Comparison of ENCODE assay signal across 8 mouse cellular contexts in the genomic region with DNA sequence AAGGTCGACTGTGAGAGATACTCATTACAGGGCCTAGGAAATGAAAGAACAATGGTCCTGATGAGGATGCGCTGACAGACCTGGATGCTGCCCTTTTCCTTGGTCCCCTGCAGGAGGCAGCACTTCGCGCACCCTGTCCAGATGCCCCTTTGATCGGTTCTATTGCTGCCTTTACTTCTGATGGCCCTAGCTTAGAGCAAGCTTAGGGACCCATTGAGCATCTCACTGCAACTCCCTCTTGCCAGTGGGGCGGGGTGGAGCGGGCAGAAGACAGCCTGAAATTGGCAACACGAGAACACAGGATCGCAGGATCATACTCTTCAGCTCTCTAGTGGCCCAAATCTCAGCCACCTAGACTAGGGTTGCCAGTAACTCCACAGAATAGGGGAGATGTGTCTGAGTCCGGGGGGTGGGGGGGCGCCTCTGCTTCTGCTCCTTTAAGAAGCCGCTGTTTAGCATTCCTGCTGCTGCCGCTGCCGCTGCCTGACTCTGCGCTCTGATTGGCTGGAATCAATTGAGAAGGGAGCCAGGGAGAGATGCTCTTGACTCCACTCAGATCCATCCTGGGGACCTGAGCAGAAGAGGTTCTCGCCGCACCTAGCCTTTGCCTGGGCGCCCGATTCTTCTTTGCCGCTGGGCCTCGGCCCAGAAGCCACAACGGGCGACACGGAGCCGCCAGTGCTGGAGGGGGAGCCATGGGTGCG. TPM values are rescaled to one million over a fixed set of nuclear protein-coding genes. Genes with fewer than 3 reads are reported as not detected.
DNase-seq lines count a peak whose midpoint lies in the region; ATAC-seq and TF ChIP-seq lines count a peak whose summit lies in the region.

A gene (plus strand): TSS at position 542 of the 704 bp plus-strand sequence.

- no peaks in the 10 kb centered on the region for H3K27me3 ChIP-seq in liver, adult 2 months (ENCODE audit: control insufficient read depth, insufficient read depth, low read length)
- no peaks in the 10 kb centered on the region for H3K27me3 ChIP-seq in forebrain, embryonic 16.5 days (replicated peaks; ENCODE audit: control insufficient read depth, insufficient read depth, low read length)
- H3K27me3 ChIP-seq in hindbrain, embryonic 16.5 days (replicated peaks; ENCODE audit: control insufficient read depth, insufficient read depth, low read length), result no peaks in the 10 kb centered on the region
- peaks cover 65% of the 10 kb centered on the region for H3K27me3 ChIP-seq in limb, embryonic 10.5 days (ENCODE audit: low read depth, poor library complexity, severe bottlenecking)

- H3K4me2 ChIP-seq in forebrain, embryonic 16.5 days (ENCODE audit: low read length), result peak within 1 kb of the TSS; percentile 58
- H3K4me2 ChIP-seq in hindbrain, embryonic 16.5 days (ENCODE audit: low read length), result peak within 1 kb of the TSS; percentile 57

- 2% methylated on average over 25 of the region's 26 CpGs for WGBS in liver, adult 2 months
- 12% methylated on average over 23 of the region's 26 CpGs for WGBS in forebrain, embryonic 16.5 days
- 17% methylated on average over 24 of the region's 26 CpGs for WGBS in hindbrain, embryonic 16.5 days
- WGBS in limb, embryonic 10.5 days, result 20% methylated on average over 24 of the region's 26 CpGs

- ATAC-seq in forebrain, embryonic 16.5 days, result peak; percentile 92
- peak; percentile 91 for ATAC-seq in hindbrain, embryonic 16.5 days
- 0 out of 2 replicates have a peak, but pooled peaks have one; percentile 17 for ATAC-seq in monocyte, adult 5-6 weeks (replicated peaks; ENCODE audit: insufficient number of reproducible peaks, low FRiP score, low TSS enrichment, poor library complexity, severe bottlenecking)

- no peaks in the 10 kb centered on the region for H3K9me3 ChIP-seq in forebrain, embryonic 16.5 days (ENCODE audit: control insufficient read depth, low read length)
- H3K9me3 ChIP-seq in hindbrain, embryonic 16.5 days (ENCODE audit: control insufficient read depth, low read length), result no peaks in the 10 kb centered on the region
- H3K9me3 ChIP-seq in limb, embryonic 10.5 days (replicated peaks), result no peaks in the 10 kb centered on the region

- H3K36me3 ChIP-seq in liver, adult 2 months (ENCODE audit: control insufficient read depth, insufficient read depth, low read length), result no peaks in the 10 kb centered on the region
- H3K36me3 ChIP-seq in forebrain, embryonic 16.5 days (ENCODE audit: control insufficient read depth, insufficient read depth), result no peaks in the 10 kb centered on the region
- H3K36me3 ChIP-seq in hindbrain, embryonic 16.5 days (ENCODE audit: control insufficient read depth, insufficient read depth, low read length), result no peaks in the 10 kb centered on the region
- H3K36me3 ChIP-seq in limb, embryonic 10.5 days, result no peaks in the 10 kb centered on the region

- no peaks in the 10 kb centered on the region for H3K79me2 ChIP-seq in liver, adult 2 months (ENCODE audit: control insufficient read depth, insufficient read depth, low read length)

- peak within 1 kb of the TSS; percentile 17; the same call in 1 of the 2 replicates for H3K4me3 ChIP-seq in liver, adult 2 months (ENCODE audit: insufficient read depth, low read depth, low read length)
- H3K4me3 ChIP-seq in forebrain, embryonic 16.5 days (replicated peaks; ENCODE audit: low read length), result peak within 1 kb of the TSS; percentile 71
- H3K4me3 ChIP-seq in hindbrain, embryonic 16.5 days (ENCODE audit: low read length), result peak within 1 kb of the TSS; percentile 66
- H3K4me3 ChIP-seq in limb, embryonic 10.5 days, result peak within 1 kb of the TSS; percentile 60

- no peak for TF ChIP-seq POLR2A in liver, adult 2 months (IDR thresholded peaks at IDR 0.05; ENCODE audit: extremely low read depth, insufficient read depth, low read length)

- DNase-seq in liver, adult 2 months (ENCODE audit: extremely low read depth, low read depth, low spot score), result no peak
- no peak for DNase-seq in liver
- DNase-seq in cerebellum, adult 11-12 months, result peak; percentile 76
- DNase-seq in limb, embryonic 10.5 days (ENCODE audit: low spot score), result peak; percentile 52
- no peak for DNase-seq in spleen, postnatal 4 days (ENCODE audit: low spot score in 2 of 2)

- peak; percentile 48 for TF ChIP-seq CTCF in liver, adult 2 months (IDR thresholded peaks at IDR 0.05; ENCODE audit: low read depth, low read length)

- H3K9ac ChIP-seq in liver, adult 2 months (ENCODE audit: low read depth, low read length), result no peak within 1 kb of the TSS
- H3K9ac ChIP-seq in forebrain, embryonic 16.5 days (replicated peaks; ENCODE audit: low read depth, low read length), result peak within 1 kb of the TSS; percentile 77
- H3K9ac ChIP-seq in hindbrain, embryonic 16.5 days (ENCODE audit: low read depth, low read length), result peak within 1 kb of the TSS; percentile 86

- 0 out of 2 replicates have a peak, but pooled peaks cover 2% of the 10 kb centered on the region for H3K4me1 ChIP-seq in liver, adult 2 months (ENCODE audit: control insufficient read depth, insufficient read depth, low read length)
- H3K4me1 ChIP-seq in forebrain, embryonic 16.5 days (replicated peaks; ENCODE audit: control insufficient read depth, insufficient read depth, low read length), result 0 out of 2 replicates have a peak, but pooled peaks cover 5% of the 10 kb centered on the region
- no peaks in the 10 kb centered on the region; the same call in 1 of the 2 replicates for H3K4me1 ChIP-seq in hindbrain, embryonic 16.5 days (ENCODE audit: control insufficient read depth, insufficient read depth, low read depth, low read length)
- H3K4me1 ChIP-seq in limb, embryonic 10.5 days, result peaks cover 6% of the 10 kb centered on the region; the same call in 1 of the 2 replicates

- H3K27ac ChIP-seq in liver, adult 2 months (replicated peaks; ENCODE audit: insufficient read depth, low read depth, low read length), result no peak within 1 kb of the TSS
- peak within 1 kb of the TSS; percentile 78 for H3K27ac ChIP-seq in forebrain, embryonic 16.5 days (ENCODE audit: low read length)
- H3K27ac ChIP-seq in hindbrain, embryonic 16.5 days (ENCODE audit: low read depth, low read length), result peak within 1 kb of the TSS; percentile 87
- no peak within 1 kb of the TSS for H3K27ac ChIP-seq in limb, embryonic 10.5 days

RNA-seq across cellular contexts. Expression of the gene that starts here (rescaled TPM):
- 15.0 and 18.7 TPM in 2 replicates for total RNA-seq in liver, adult 2 months (2014; rRNA removed)
- 5.0 and 6.2 TPM in 2 replicates for polyA plus RNA-seq in liver, adult 2 months (2012; rRNA removed)
- polyA plus RNA-seq in forebrain, embryonic 16.5 days (2015; fragmentation: Nextera tagmentation; extraction: Ambion mirVana), result 10.5 and 11.2 TPM in 2 replicates
- polyA plus RNA-seq in hindbrain, embryonic 16.5 days (2015; fragmentation: Nextera tagmentation; extraction: Ambion mirVana), result 10.1 and 12.0 TPM in 2 replicates
- polyA plus RNA-seq in limb, embryonic 10.5 days (2016; fragmentation: Nextera tagmentation; extraction: Ambion mirVana), result 15.7 and 17.4 TPM in 2 replicates
- total RNA-seq in monocyte, adult 5-6 weeks (2017), result 4.5 to 6.4 TPM (median 4.6 TPM) in 3 replicates

Comparison
In these comparisons a context has a peak if more than half of its experiments do, and no peak if none do; other contexts are left out.
1. DNase-seq: peak in cerebellum, adult 11-12 months (single experiment) and limb, embryonic 10.5 days (single experiment); none in liver, adult 2 months (single experiment), liver (single experiment) and spleen, postnatal 4 days (0 of 2).
2. H3K27ac ChIP-seq: peak in forebrain, embryonic 16.5 days (single experiment) and hindbrain, embryonic 16.5 days (single experiment); none in liver, adult 2 months (single experiment) and limb, embryonic 10.5 days (single experiment).
3. H3K4me3 ChIP-seq: peak in every context shown above with its lines; median percentile 71 in forebrain, embryonic 16.5 days; 66 in hindbrain, embryonic 16.5 days; 60 in limb, embryonic 10.5 days; 17 in liver, adult 2 months.
4. ATAC-seq: peak in every context shown above with its lines; median percentile 92 in forebrain, embryonic 16.5 days; 91 in hindbrain, embryonic 16.5 days; 17 in monocyte, adult 5-6 weeks.